ENCODE assay signal across 8 mouse cellular contexts in genomic region chr5:24029331-24029771, GRCm38 (mm10). TPM values are rescaled to one million over a fixed set of nuclear protein-coding genes. Genes with fewer than 3 reads are reported as not detected.
DNase-seq lines count a peak whose midpoint lies in the region; ATAC-seq and TF ChIP-seq lines count a peak whose summit lies in the region.

No protein-coding gene starts in this region.

- peak; percentile 95 for DNase-seq in heart, adult 11 months
- DNase-seq in heart, adult 8-10 months (ENCODE audit: low spot score) = no peak
- peak; percentile 37 to 46 for DNase-seq in cerebellum, adult 2 months
- DNase-seq in forebrain, postnatal 0 days = peak; percentile 67
- DNase-seq in limb, embryonic 11.5 days (ENCODE audit: low spot score) = peak; percentile 80
- DNase-seq in spleen, postnatal 10 days (ENCODE audit: low spot score in 2 of 2) = peak; percentile 55 to 72

- peak; percentile 42; the same call in 1 of the 2 replicates for ATAC-seq in forebrain, postnatal 0 days
- peak; percentile 53 for ATAC-seq in inflammation-experienced regulatory T-cells, adult 6 months
- ATAC-seq in limb, embryonic 11.5 days (ENCODE audit: insufficient number of reproducible peaks, low FRiP score, low TSS enrichment, low read depth) = peak; percentile 61; the same call in 1 of the 2 replicates
- ATAC-seq in midbrain, embryonic 12.5 days (ENCODE audit: low FRiP score, low read depth) = peak; percentile 39; the same call in 1 of the 2 replicates

- peak overlapping the region; percentile 57 for H3K4me3 ChIP-seq in cerebellum, adult 2 months (replicated peaks; ENCODE audit: insufficient read depth, low read depth, low read length)
- peak overlapping the region; percentile 80 for H3K4me3 ChIP-seq in forebrain, postnatal 0 days (ENCODE audit: low read depth, low read length)
- H3K4me3 ChIP-seq in limb, embryonic 11.5 days (ENCODE audit: low read depth, low read length) = peak overlapping the region; percentile 86
- H3K4me3 ChIP-seq in midbrain, embryonic 12.5 days = peak overlapping the region; percentile 90

- no peaks in the 10 kb centered on the region for H3K4me1 ChIP-seq in cerebellum, adult 2 months (ENCODE audit: control insufficient read depth, insufficient read depth, low read length)
- peaks cover 7% of the 10 kb centered on the region; the same call in 1 of the 2 replicates for H3K4me1 ChIP-seq in forebrain, postnatal 0 days (ENCODE audit: insufficient read depth)
- no peaks in the 10 kb centered on the region for H3K4me1 ChIP-seq in limb, embryonic 11.5 days (ENCODE audit: control insufficient read depth, insufficient read depth, low read length)
- H3K4me1 ChIP-seq in midbrain, embryonic 12.5 days = peaks cover 12% of the 10 kb centered on the region

- no peak for TF ChIP-seq POLR2A in cerebellum, adult 2 months (IDR thresholded peaks at IDR 0.05; ENCODE audit: borderline replicate concordance, insufficient read depth, low read length)

- H3K27ac ChIP-seq in cerebellum, adult 2 months (ENCODE audit: insufficient read depth, low read length) = no peak overlapping the region
- H3K27ac ChIP-seq in forebrain, postnatal 0 days (ENCODE audit: low read depth, low read length) = peak overlapping the region; percentile 75; the same call in 1 of the 2 replicates
- no peak overlapping the region for H3K27ac ChIP-seq in limb, embryonic 11.5 days (replicated peaks; ENCODE audit: low read depth, low read length)
- peak overlapping the region; percentile 86 for H3K27ac ChIP-seq in midbrain, embryonic 12.5 days (replicated peaks)

- peak overlapping the region; percentile 85 for H3K4me2 ChIP-seq in forebrain, postnatal 0 days (ENCODE audit: low read depth)
- peak overlapping the region; percentile 95 for H3K4me2 ChIP-seq in limb, embryonic 11.5 days (ENCODE audit: low read depth, severe bottlenecking)
- peak overlapping the region; percentile 88 for H3K4me2 ChIP-seq in midbrain, embryonic 12.5 days (replicated peaks)

- H3K27me3 ChIP-seq in cerebellum, adult 2 months (ENCODE audit: control insufficient read depth, insufficient read depth, low read length) = no peaks in the 10 kb centered on the region
- H3K27me3 ChIP-seq in forebrain, postnatal 0 days (ENCODE audit: insufficient read depth, low read length) = no peaks in the 10 kb centered on the region
- H3K27me3 ChIP-seq in limb, embryonic 11.5 days (ENCODE audit: control insufficient read depth, insufficient read depth, low read length) = no peaks in the 10 kb centered on the region
- H3K27me3 ChIP-seq in midbrain, embryonic 12.5 days = no peaks in the 10 kb centered on the region

- no peaks in the 10 kb centered on the region for H3K36me3 ChIP-seq in forebrain, postnatal 0 days (ENCODE audit: insufficient read depth)
- H3K36me3 ChIP-seq in limb, embryonic 11.5 days (ENCODE audit: control insufficient read depth, insufficient read depth, low read length) = no peaks in the 10 kb centered on the region
- 0 out of 2 replicates have a peak, but pooled peaks cover 6% of the 10 kb centered on the region for H3K36me3 ChIP-seq in midbrain, embryonic 12.5 days

- H3K9ac ChIP-seq in forebrain, postnatal 0 days = peak overlapping the region; percentile 77
- H3K9ac ChIP-seq in limb, embryonic 11.5 days (ENCODE audit: low read length) = peak overlapping the region; percentile 77
- peak overlapping the region; percentile 90 for H3K9ac ChIP-seq in midbrain, embryonic 12.5 days (replicated peaks)

- WGBS in cerebellum, adult 2 months = 2% methylated on average over 11 of the region's 11 CpGs
- 1% methylated on average over 11 of the region's 11 CpGs for WGBS in forebrain, postnatal 0 days
- 5% methylated on average over 11 of the region's 11 CpGs for WGBS in limb, embryonic 11.5 days
- 6% methylated on average over 11 of the region's 11 CpGs for WGBS in midbrain, embryonic 12.5 days

- TF ChIP-seq CTCF in cerebellum, adult 2 months (IDR thresholded peaks at IDR 0.05; ENCODE audit: borderline replicate concordance, insufficient read depth, low read depth, low read length) = peak; percentile 28; the same call in 1 of the 2 replicates
- TF ChIP-seq CTCF in forebrain, postnatal 0 days (IDR thresholded peaks at IDR 0.05; ENCODE audit: low read depth) = peak; percentile 72

- H3K9me3 ChIP-seq in forebrain, postnatal 0 days (ENCODE audit: low read length) = no peaks in the 10 kb centered on the region
- no peaks in the 10 kb centered on the region for H3K9me3 ChIP-seq in limb, embryonic 11.5 days (ENCODE audit: control insufficient read depth, low read length)
- H3K9me3 ChIP-seq in midbrain, embryonic 12.5 days = no peaks in the 10 kb centered on the region

RNA-seq across cellular contexts. Expression of gene Fam126a, which starts 1.1 kb away (rescaled TPM):
- 10 to 100 TPM; 35.2 to 41.5 (median 37.2) TPM for total RNA-seq in heart, adult 8-10 months (2022)
- 5.2 and 5.6 TPM in 2 replicates for polyA plus RNA-seq in cerebellum, adult 2 months (2012; rRNA removed)
- total RNA-seq in forebrain, postnatal 0 days (2014; rRNA removed) = 43.3 and 44.0 TPM in 2 replicates
- 19.2 and 25.4 TPM in 2 replicates for polyA plus RNA-seq in forebrain, postnatal 0 days (2015; fragmentation: Nextera tagmentation; extraction: Ambion mirVana)
- polyA plus RNA-seq in inflammation-experienced regulatory T-cells, adult 6 months (2017; shearing (Covaris generic)) = 1 to 10 TPM; 6.5 to 9.3 (median 6.8) TPM
- polyA plus RNA-seq in limb, embryonic 11.5 days (2014; fragmentation: Nextera tagmentation; extraction: Ambion mirVana) = 29.2 and 32.7 TPM in 2 replicates
- 46.0 and 47.4 TPM in 2 replicates for polyA plus RNA-seq in midbrain, embryonic 12.5 days (2016; fragmentation: Nextera tagmentation; extraction: Ambion mirVana)

Comparison
In these comparisons a context has a peak if more than half of its experiments do, and no peak if none do; other contexts are left out.
1. H3K27ac ChIP-seq: peak in forebrain, postnatal 0 days (single experiment) and midbrain, embryonic 12.5 days (single experiment); none in cerebellum, adult 2 months (single experiment) and limb, embryonic 11.5 days (single experiment).
2. Peak in every context shown above with its lines, with median percentiles within 50 percentile points of each other: H3K4me3 ChIP-seq, ATAC-seq, H3K4me2 ChIP-seq and H3K9ac ChIP-seq.